Mouse (Mus musculus) inflammation-experienced regulatory T-cells, adult 16 weeks (primary cell): Measurements from ENCODE around the gene Mst1. TPM values are rescaled to one million over a fixed set of nuclear protein-coding genes. Genes with fewer than 3 reads are reported as not detected.

Experiments
- polyA plus RNA-seq: library from polyadenylated mRNA; unstranded; fragments of 100-300 nt; shearing (Covaris generic); gene quantifications from one replicate; pipeline ENCODE4 v1.2.1, GENCODE M21; 2017

Mst1 gene
- polyA plus RNA-seq = 3.8 TPM

GRCm38 (mm10) chr9:108080168-108080567 is at the start of gene Mst1:
Gene Mst1, plus strand, starts transcription at chr9:108080436.

GRCm38 (mm10) chr9:108049016-108049455 is 31.2 kb upstream of the Mst1 start, which contains the start of gene Gmppb:
Gene Gmppb, plus strand, starts transcription at chr9:108049242.

GRCm38 (mm10) chr9:108052885-108053664 is 27.2 kb upstream of the Mst1 start, which contains the start of gene Amigo3:
Gene Amigo3, plus strand, starts transcription at chr9:108053159.

GRCm38 (mm10) chr9:108082988-108083431 is 2.8 kb downstream of the Mst1 start, which contains the start of gene Rnf123:
Gene Rnf123, minus strand, starts transcription at chr9:108083346.

GRCm38 (mm10) chr9:108094184-108094941 is 14.1 kb downstream of the Mst1 start, which contains the start of gene Apeh:
Gene Apeh, minus strand, starts transcription at chr9:108094606.

Other genes with a start within 250 kb of the Mst1 start
- 137 TPM for gene Rbm6, start 207.2 kb upstream of the Mst1 start, polyA plus RNA-seq
- gene Mon1a, start 192.3 kb upstream of the Mst1 start, polyA plus RNA-seq = 28.1 TPM
- not detected for gene Mst1r, start 173.6 kb upstream of the Mst1 start, polyA plus RNA-seq
- not detected for gene Actl11, start 152.0 kb upstream of the Mst1 start, polyA plus RNA-seq
- not detected for gene Camkv, start 144.8 kb upstream of the Mst1 start, polyA plus RNA-seq
- gene Traip, start 130.3 kb upstream of the Mst1 start, polyA plus RNA-seq = 8.0 TPM
- gene Uba7, start 104.9 kb upstream of the Mst1 start, polyA plus RNA-seq = 356 TPM
- not detected for gene Gm20661, start 97.4 kb upstream of the Mst1 start, polyA plus RNA-seq
- 2.0 TPM for gene Inka1, start 94.6 kb upstream of the Mst1 start, polyA plus RNA-seq
- not detected for gene Cdhr4, start 87.9 kb upstream of the Mst1 start, polyA plus RNA-seq
- gene Gm20662, start 84.1 kb upstream of the Mst1 start, polyA plus RNA-seq = 0.93 TPM
- gene Ip6k1, start 77.9 kb upstream of the Mst1 start, polyA plus RNA-seq = 91.0 TPM
- gene Gmppb, start 31.2 kb upstream of the Mst1 start, polyA plus RNA-seq = 37.8 TPM
- 4.7 TPM for gene Amigo3, start 27.3 kb upstream of the Mst1 start, polyA plus RNA-seq
- gene Rnf123, start 2.9 kb downstream of the Mst1 start, polyA plus RNA-seq = 207 TPM
- gene Apeh, start 14.2 kb downstream of the Mst1 start, polyA plus RNA-seq = 139 TPM
- gene Bsn, start 109.9 kb downstream of the Mst1 start, polyA plus RNA-seq = 0.63 TPM
- 9.2 TPM for gene Dag1, start 183.5 kb downstream of the Mst1 start, polyA plus RNA-seq
- 3.9 TPM for gene Nicn1, start 210.0 kb downstream of the Mst1 start, polyA plus RNA-seq
- 0.63 TPM for gene Amt, start 216.4 kb downstream of the Mst1 start, polyA plus RNA-seq
- gene Rhoa, start 225.7 kb downstream of the Mst1 start, polyA plus RNA-seq = 397 TPM
- gene Tcta, start 225.7 kb downstream of the Mst1 start, polyA plus RNA-seq = 18.0 TPM